Mouse (Mus musculus) heart, postnatal 0 days (tissue): ENCODE measurements around the gene Phc1.

Experiments used
- CTCF ChIP-seq: IDR thresholded peaks from 2 replicates; pipeline ENCODE4 v1.5.1; 2016; ENCODE audit warnings: antibody characterized with exemption, control low read depth, low read depth
- EP300 ChIP-seq: IDR thresholded peaks from 2 replicates; pipeline ENCODE4 v1.6.1; 2016; ENCODE audit warnings: antibody characterized with exemption, low read depth

DNA sequence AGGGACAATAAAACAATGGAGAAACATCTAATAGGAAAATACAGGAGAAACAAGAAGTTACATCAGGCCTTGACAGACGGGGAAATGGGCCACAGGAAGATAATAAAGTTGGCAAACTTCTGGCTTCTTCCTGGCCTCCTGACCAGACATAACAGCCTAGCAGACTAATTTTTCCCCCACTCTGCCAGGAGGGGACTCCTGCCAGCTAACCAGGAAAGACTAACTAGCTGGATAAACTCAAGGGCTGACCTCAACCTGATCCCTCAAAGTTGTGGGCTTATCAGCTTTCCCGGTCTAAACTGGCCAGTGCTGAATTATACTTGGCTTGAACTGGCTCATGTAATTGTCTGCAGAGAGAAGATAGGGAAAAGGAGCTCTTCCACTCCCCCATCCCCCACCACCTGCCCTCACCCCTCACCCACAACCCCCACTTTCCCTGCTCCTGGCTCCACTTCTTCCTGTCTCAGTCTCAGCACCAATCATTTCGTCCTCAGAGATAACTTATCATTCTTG, 40.7 kb downstream of the Phc1 start:
- TF ChIP-seq CTCF: no peak
- no peak for TF ChIP-seq EP300
